Mouse (Mus musculus): ENCODE data around the gene Gtf3c5. TPM values are rescaled to one million over a fixed set of nuclear protein-coding genes. Genes with fewer than 3 reads are reported as not detected.

Gtf3c5 gene
- polyA plus RNA-seq, 1 experiment from 2014 or later: 28.6 TPM

DNA sequence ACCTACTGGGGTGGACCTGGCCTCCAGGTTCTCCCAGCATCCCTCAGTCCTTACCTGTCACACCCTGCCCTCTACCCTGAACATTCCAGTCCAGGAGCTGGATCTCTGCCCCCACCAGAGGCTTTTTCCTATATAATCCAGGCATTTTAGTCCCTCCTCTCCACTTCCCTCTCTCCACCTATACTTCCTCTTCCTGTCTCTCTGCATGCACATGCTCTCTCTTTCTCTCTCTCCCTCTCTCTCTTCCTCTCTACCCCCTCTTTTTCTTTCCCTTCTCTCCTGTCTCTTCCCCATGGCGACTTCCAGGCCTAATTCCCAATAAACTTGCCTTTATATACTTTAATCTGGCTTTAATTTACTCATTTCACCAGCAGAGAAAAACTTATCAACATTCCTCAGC lies 5.0 kb upstream of the Gtf3c5 start:
- H3K27me3 ChIP-seq (ENCODE audit: control insufficient read depth, insufficient read depth, low read length): no peaks in the 10 kb centered on the region
- no peak overlapping the region for H3K4me2 ChIP-seq (ENCODE audit: low read depth, low read length)
- H3K36me3 ChIP-seq (ENCODE audit: control insufficient read depth, insufficient read depth): no peaks in the 10 kb centered on the region
- H3K27ac ChIP-seq (ENCODE audit: low read length): no peak overlapping the region
- no peak overlapping the region for H3K9ac ChIP-seq (ENCODE audit: low read length)
- no peak overlapping the region for H3K4me3 ChIP-seq (ENCODE audit: low read length)
- H3K9me3 ChIP-seq (replicated peaks; ENCODE audit: control insufficient read depth, low read length): no peaks in the 10 kb centered on the region
- no peak for ATAC-seq (replicated peaks; ENCODE audit: extremely low read depth, insufficient read depth, low FRiP score)
- H3K4me1 ChIP-seq (ENCODE audit: control insufficient read depth, insufficient read depth, low read length): no peaks in the 10 kb centered on the region
- WGBS: 23% methylated on average over 1 of the region's 1 CpGs

DNA sequence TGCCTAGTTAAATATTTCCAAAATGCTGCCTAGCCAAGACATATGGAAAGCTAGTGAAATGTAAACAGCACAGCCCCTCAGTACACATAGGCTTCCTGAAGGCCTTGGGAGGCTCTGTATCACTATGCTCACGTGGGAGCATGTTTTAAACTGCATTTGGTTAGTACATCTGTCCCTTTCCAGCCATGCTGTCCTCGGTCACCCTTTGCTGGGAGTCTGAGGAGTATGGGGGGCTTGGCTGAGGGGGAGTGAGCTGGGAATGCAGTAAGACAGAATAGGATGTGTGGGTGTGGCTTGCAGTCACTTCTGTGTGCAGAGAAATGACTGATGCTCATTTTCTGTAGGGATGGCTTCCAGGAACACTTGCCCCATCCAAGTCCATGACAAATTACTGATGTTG lies 2.2 kb upstream of the Gtf3c5 start:
- H3K27me3 ChIP-seq (ENCODE audit: control insufficient read depth, insufficient read depth, low read length): no peaks in the 10 kb centered on the region
- no peak overlapping the region for H3K9ac ChIP-seq (ENCODE audit: low read length)
- no peak overlapping the region for H3K4me3 ChIP-seq (ENCODE audit: low read length)
- no peak overlapping the region for H3K4me2 ChIP-seq (ENCODE audit: low read depth, low read length)
- H3K4me1 ChIP-seq (ENCODE audit: control insufficient read depth, insufficient read depth, low read length): peaks cover 7% of the 10 kb centered on the region
- WGBS: 33% methylated on average over 2 of the region's 2 CpGs
- H3K27ac ChIP-seq (ENCODE audit: low read length): no peak overlapping the region
- ATAC-seq (replicated peaks; ENCODE audit: extremely low read depth, insufficient read depth, low FRiP score): no peak
- H3K36me3 ChIP-seq (ENCODE audit: control insufficient read depth, insufficient read depth): no peaks in the 10 kb centered on the region
- no peaks in the 10 kb centered on the region for H3K9me3 ChIP-seq (replicated peaks; ENCODE audit: control insufficient read depth, low read length)

DNA sequence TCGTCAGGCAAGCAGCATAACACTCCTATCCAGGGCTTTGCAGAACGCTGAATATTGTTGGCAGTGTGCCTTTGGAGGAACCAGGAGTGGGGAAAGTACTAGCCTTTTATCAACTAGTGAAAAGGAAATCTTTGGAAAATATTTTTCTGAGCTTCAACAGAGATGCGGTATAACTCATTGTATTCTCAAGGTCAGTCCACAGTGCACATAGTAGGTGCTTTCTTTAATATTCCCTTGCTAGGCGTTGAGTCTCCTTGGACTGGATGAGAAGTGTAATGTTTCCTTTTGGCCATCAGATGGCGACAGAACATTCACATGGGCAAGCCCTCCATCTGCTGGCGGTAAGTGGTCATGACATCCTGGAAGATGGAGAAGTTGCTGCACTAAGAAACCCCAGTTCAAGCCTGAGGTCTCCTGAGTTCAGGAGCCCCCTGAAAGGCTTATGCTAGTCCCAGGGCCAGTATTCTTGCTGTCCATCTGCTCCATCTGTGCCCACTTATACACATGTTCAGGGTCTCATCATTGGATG lies 1.6 kb upstream of the Gtf3c5 start:
- ATAC-seq (replicated peaks; ENCODE audit: extremely low read depth, insufficient read depth, low FRiP score): no peak
- peaks cover 7% of the 10 kb centered on the region for H3K4me1 ChIP-seq (ENCODE audit: control insufficient read depth, insufficient read depth, low read length)
- no peak overlapping the region for H3K9ac ChIP-seq (ENCODE audit: low read length)
- H3K27ac ChIP-seq (ENCODE audit: low read length): no peak overlapping the region
- no peaks in the 10 kb centered on the region for H3K9me3 ChIP-seq (replicated peaks; ENCODE audit: control insufficient read depth, low read length)
- no peaks in the 10 kb centered on the region for H3K36me3 ChIP-seq (ENCODE audit: control insufficient read depth, insufficient read depth)
- 15% methylated on average over 6 of the region's 6 CpGs for WGBS
- no peaks in the 10 kb centered on the region for H3K27me3 ChIP-seq (ENCODE audit: control insufficient read depth, insufficient read depth, low read length)
- no peak overlapping the region for H3K4me2 ChIP-seq (ENCODE audit: low read depth, low read length)
- no peak overlapping the region for H3K4me3 ChIP-seq (ENCODE audit: low read length)

DNA sequence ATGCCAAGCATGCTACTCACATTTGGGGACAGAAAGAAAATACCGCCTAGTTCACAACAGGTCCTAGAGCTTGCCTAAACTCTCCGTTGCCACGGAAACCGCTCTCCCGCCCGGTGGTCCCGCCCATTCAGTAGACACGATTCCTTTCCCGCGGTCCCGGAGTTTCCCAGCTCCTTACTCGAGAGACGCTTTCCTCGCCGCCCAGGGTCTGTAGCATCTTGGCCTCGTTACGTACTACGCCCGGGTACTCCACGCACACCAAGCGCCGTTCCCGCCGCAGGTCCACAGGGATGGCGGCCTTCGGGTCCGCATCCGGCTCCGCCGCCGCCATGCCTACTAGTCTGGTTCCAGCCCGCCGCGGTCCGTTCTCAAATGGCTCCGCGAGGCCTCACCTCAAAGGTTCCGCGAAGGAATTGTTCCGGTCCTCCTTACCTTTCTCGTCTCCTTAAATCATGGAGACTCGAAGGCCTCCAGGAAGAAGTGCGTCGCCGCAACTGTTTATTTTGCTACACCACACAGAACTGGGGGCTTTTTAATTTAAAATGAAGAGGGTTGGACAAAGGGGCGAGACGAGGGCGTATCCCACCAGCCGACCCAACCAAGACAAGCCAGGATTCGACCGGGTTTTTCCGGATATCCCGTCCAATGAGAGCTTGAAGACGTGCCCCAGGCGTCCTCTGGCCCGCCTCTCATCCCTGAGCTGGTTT lies 751 bp downstream of the Gtf3c5 start:
- Histone ChIP-seq H3K36me3 (ENCODE audit: control insufficient read depth, insufficient read depth) (peaks cover 5% of the 10 kb centered on the region), H3K27ac (ENCODE audit: low read length) (peak overlapping the region; percentile 92), H3K9ac (ENCODE audit: low read length) (peak overlapping the region; percentile 86), H3K9me3 (replicated peaks; ENCODE audit: control insufficient read depth, low read length) (no peaks in the 10 kb centered on the region), H3K4me2 (ENCODE audit: low read depth, low read length) (peak overlapping the region; percentile 81), H3K4me1 (ENCODE audit: control insufficient read depth, insufficient read depth, low read length) (peaks cover 7% of the 10 kb centered on the region), H3K27me3 (ENCODE audit: control insufficient read depth, insufficient read depth, low read length) (no peaks in the 10 kb centered on the region), H3K4me3 (ENCODE audit: low read length) (peak overlapping the region; percentile 87)
- peak; percentile 94 for ATAC-seq (replicated peaks; ENCODE audit: extremely low read depth, insufficient read depth, low FRiP score)
- under 1% methylated on average over 56 of the region's 56 CpGs for WGBS

DNA sequence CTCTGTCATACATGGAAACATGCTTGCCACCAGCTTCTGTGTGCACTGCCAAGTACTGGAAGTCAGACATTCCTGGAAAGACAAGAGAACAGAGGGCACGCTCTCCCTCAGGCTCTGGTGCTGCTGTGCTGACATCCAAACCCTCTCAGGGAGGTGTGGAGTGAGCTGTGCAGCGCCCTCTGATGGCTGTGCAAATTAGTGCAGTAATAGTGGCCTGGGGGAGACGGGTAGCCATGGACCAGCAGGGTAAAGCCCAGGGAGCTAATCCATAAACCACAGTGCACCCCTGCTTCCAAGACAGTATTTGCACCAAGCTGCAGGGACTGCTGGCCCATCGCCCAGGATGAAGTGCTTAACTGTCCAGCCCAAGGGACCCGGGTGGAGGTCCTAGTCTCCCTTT lies 5.5 kb downstream of the Gtf3c5 start:
- Histone ChIP-seq H3K27me3 (ENCODE audit: control insufficient read depth, insufficient read depth, low read length) (no peaks in the 10 kb centered on the region), H3K4me2 (ENCODE audit: low read depth, low read length) (no peak overlapping the region), H3K36me3 (ENCODE audit: control insufficient read depth, insufficient read depth) (peaks cover 37% of the 10 kb centered on the region), H3K9ac (ENCODE audit: low read length) (no peak overlapping the region), H3K4me1 (ENCODE audit: control insufficient read depth, insufficient read depth, low read length) (peaks cover 4% of the 10 kb centered on the region), H3K4me3 (ENCODE audit: low read length) (no peak overlapping the region), H3K27ac (ENCODE audit: low read length) (no peak overlapping the region), H3K9me3 (replicated peaks; ENCODE audit: control insufficient read depth, low read length) (no peaks in the 10 kb centered on the region)
- 58% methylated on average over 5 of the region's 5 CpGs for WGBS
- ATAC-seq (replicated peaks; ENCODE audit: extremely low read depth, insufficient read depth, low FRiP score): no peak

DNA sequence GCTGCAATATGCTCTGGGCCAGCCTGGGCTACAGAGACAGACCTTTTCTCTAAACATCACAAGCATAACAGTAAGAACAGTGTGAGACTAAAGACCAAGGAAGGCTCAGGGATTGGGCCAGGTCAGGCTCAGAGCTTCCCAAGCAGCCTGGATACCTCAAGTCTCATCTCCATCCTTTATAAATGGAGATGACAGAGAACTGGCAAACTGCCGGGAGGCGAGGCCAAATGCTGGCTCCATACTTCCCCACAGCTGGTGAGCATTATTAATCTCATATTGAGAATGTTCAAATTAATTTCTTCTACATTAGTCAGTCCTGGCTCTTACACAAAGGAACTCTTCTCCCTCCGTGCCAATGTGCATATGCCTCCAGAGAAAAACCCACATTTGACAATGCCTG lies 6.7 kb downstream of the Gtf3c5 start:
- peaks cover 49% of the 10 kb centered on the region for H3K36me3 ChIP-seq (ENCODE audit: control insufficient read depth, insufficient read depth)
- no peak for ATAC-seq (replicated peaks; ENCODE audit: extremely low read depth, insufficient read depth, low FRiP score)

DNA sequence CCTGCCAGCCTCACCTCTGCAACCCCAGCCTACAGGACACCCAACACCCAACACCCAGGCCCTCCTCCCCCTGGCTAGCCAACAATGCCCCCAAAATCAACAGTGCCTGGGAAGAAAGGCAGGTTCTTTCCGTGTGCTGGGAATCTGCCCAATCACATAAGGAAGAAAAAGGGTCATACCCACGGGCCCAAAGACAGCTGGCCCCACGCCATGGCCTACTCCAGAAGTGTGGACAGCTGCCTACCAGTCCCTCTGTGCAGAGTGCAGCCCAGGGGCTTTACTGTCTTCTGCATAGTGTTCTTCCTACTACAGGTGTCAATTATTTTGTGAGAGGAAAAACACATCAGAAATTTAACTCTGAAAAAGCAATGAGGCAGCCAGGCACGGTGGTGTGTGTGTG lies 8.2 kb downstream of the Gtf3c5 start:
- peaks cover 57% of the 10 kb centered on the region for H3K36me3 ChIP-seq (ENCODE audit: control insufficient read depth, insufficient read depth)
- no peak for ATAC-seq (replicated peaks; ENCODE audit: extremely low read depth, insufficient read depth, low FRiP score)
- H3K4me2 ChIP-seq (ENCODE audit: low read depth, low read length): no peak overlapping the region
- no peaks in the 10 kb centered on the region for H3K9me3 ChIP-seq (replicated peaks; ENCODE audit: control insufficient read depth, low read length)
- no peaks in the 10 kb centered on the region for H3K27me3 ChIP-seq (ENCODE audit: control insufficient read depth, insufficient read depth, low read length)
- no peak overlapping the region for H3K4me3 ChIP-seq (ENCODE audit: low read length)
- WGBS: 66% methylated on average over 4 of the region's 4 CpGs
- H3K4me1 ChIP-seq (ENCODE audit: control insufficient read depth, insufficient read depth, low read length): no peaks in the 10 kb centered on the region
- no peak overlapping the region for H3K27ac ChIP-seq (ENCODE audit: low read length)
- no peak overlapping the region for H3K9ac ChIP-seq (ENCODE audit: low read length)

More for the DNA sequence above, 6.7 kb downstream of the Gtf3c5 start:
- H3K9me3 ChIP-seq (replicated peaks; ENCODE audit: control insufficient read depth, low read length): no peaks in the 10 kb centered on the region
- H3K4me2 ChIP-seq (ENCODE audit: low read depth, low read length): no peak overlapping the region
- no peak overlapping the region for H3K27ac ChIP-seq (ENCODE audit: low read length)
- no peak overlapping the region for H3K4me3 ChIP-seq (ENCODE audit: low read length)
- H3K9ac ChIP-seq (ENCODE audit: low read length): no peak overlapping the region
- H3K27me3 ChIP-seq (ENCODE audit: control insufficient read depth, insufficient read depth, low read length): no peaks in the 10 kb centered on the region
- H3K4me1 ChIP-seq (ENCODE audit: control insufficient read depth, insufficient read depth, low read length): peaks cover 2% of the 10 kb centered on the region
- WGBS: 77% methylated on average over 3 of the region's 3 CpGs

DNA sequence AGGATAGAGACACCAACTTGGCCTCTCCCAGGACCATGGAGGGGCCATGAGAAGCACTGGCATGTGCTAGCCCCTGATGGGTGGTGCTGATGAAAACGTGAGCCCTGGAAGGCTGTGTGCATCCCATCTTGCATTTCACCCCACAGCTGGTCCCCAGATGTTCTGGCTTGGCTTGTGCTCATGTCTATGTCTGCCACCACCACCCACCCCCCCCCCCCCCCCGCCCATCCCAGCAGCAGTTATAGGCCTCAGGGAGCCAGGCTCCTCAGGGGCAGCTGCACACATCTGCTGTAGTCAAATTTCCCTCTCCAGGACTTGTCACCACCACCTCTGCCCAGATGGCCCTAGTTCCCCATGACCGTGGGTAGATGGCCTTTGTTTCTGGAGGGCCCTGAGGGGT lies 13.6 kb downstream of the Gtf3c5 start:
- WGBS: 64% methylated on average over 2 of the region's 3 CpGs
- Histone ChIP-seq H3K9me3 (replicated peaks; ENCODE audit: control insufficient read depth, low read length) (no peaks in the 10 kb centered on the region), H3K4me1 (ENCODE audit: control insufficient read depth, insufficient read depth, low read length) (no peaks in the 10 kb centered on the region), H3K9ac (ENCODE audit: low read length) (no peak overlapping the region), H3K4me3 (ENCODE audit: low read length) (no peak overlapping the region), H3K27ac (ENCODE audit: low read length) (no peak overlapping the region), H3K36me3 (ENCODE audit: control insufficient read depth, insufficient read depth) (peaks cover 60% of the 10 kb centered on the region), H3K27me3 (ENCODE audit: control insufficient read depth, insufficient read depth, low read length) (no peaks in the 10 kb centered on the region), H3K4me2 (ENCODE audit: low read depth, low read length) (no peak overlapping the region)
- no peak for ATAC-seq (replicated peaks; ENCODE audit: extremely low read depth, insufficient read depth, low FRiP score)

DNA sequence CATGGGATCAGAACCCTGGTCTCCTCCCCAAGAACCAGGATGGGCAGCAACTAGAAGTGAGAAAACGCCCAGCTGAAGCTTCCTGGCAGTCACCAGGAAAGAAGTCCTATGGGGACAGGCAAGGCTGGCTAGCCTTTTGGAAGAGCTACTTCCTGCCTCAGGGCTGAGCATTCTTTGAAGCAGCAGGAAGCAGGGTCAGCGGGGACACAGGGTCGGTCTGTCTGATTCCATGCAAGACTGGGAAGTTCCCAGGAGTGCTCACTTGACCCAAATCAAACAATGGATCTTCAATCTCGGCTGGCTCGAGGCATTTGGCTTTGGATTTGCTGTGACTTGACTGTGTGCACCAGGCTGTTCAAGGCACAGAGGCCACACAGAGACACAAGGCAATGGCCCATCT lies 17.0 kb downstream of the Gtf3c5 start:
- no peaks in the 10 kb centered on the region for H3K27me3 ChIP-seq (ENCODE audit: control insufficient read depth, insufficient read depth, low read length)
- 68% methylated on average over 5 of the region's 5 CpGs for WGBS
- H3K27ac ChIP-seq (ENCODE audit: low read length): no peak overlapping the region
- no peak overlapping the region for H3K4me2 ChIP-seq (ENCODE audit: low read depth, low read length)
- peaks cover 34% of the 10 kb centered on the region for H3K36me3 ChIP-seq (ENCODE audit: control insufficient read depth, insufficient read depth)
- H3K9ac ChIP-seq (ENCODE audit: low read length): no peak overlapping the region
- no peak overlapping the region for H3K4me3 ChIP-seq (ENCODE audit: low read length)
- peak; percentile 37; the same call in 1 of the 2 replicates for ATAC-seq (replicated peaks; ENCODE audit: extremely low read depth, insufficient read depth, low FRiP score)
- no peaks in the 10 kb centered on the region for H3K4me1 ChIP-seq (ENCODE audit: control insufficient read depth, insufficient read depth, low read length)
- no peaks in the 10 kb centered on the region for H3K9me3 ChIP-seq (replicated peaks; ENCODE audit: control insufficient read depth, low read length)
